Mouse (Mus musculus) fibroblast of lung, adult 2 months (primary cell): ENCODE results near the gene Hgd.

Experiments
- DNase-seq: peaks from one replicate; pipeline ENCODE4 v3.0.0-alpha.2; 2011; ENCODE audit warnings: low read depth

Hgd gene

GRCm38 (mm10) chr16:37675326-37675725 lies 95.4 kb downstream of the Hgd start:
- no peak for DNase-seq

GRCm38 (mm10) chr16:37676024-37676676 lies 96.2 kb downstream of the Hgd start:
- DNase-seq, result no peak

DNA sequence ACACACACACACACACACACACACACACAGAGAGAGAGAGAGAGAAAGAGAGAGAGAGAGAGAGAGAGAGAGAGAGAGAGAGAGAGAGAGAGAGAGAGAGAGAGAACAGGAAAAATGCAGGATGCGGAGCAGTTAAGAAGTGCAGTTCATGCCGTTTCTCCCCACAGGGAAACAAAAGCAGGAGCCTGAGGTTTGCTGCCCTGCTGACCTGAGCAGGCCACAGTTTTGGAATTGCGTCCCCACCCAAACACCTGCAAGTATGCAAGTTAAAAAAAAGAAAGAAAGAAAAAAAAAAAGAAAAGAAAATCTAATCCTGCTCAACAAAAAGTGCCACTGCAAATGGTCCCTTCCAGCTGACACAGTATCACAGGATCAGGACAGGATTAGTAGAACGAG lies 96.7 kb downstream of the Hgd start:
- no peak for DNase-seq

- DNase-seq, result no peak
Observed at GRCm38 (mm10) chr16:37677586-37677985, 97.6 kb downstream of the Hgd start.

GRCm38 (mm10) chr16:37680216-37680615 lies 100.3 kb downstream of the Hgd start:
- DNase-seq, result no peak

DNA sequence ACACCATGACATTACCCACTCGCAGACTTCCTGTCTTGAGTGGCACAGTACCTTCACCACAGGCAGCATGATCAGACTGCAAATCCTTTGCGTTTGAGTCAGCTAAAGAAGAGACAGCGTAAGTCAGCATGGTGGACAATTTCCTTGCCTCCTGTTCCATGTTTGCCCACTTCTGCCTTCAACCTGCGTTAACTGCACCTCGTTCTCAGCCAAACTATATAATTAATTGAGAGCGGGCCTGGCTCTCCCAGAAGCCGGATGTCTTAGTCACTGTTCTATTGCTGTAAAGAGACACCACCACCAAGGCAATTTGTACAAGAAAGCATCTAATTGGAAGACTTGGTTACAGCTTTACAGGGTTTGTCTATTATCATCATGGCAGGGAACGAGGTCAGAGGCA lies 100.9 kb downstream of the Hgd start:
- DNase-seq, result no peak
